Mouse (Mus musculus) C2C12 (cell line): ENCODE results near the gene Dhx57.

ENCODE experiments used
- CEBPB ChIP-seq: IDR thresholded peaks from one replicate; pipeline ENCODE4 v1.6.1; 2011; ENCODE audit warnings: low read depth, mild to moderate bottlenecking, control low read depth, moderate library complexity
- CTCF ChIP-seq: IDR thresholded peaks from one replicate; pipeline ENCODE4 v1.5.1; 2011; ENCODE audit not compliant: control insufficient read depth, insufficient read depth, insufficient read length
- FOSL1 ChIP-seq: IDR thresholded peaks from one replicate; pipeline ENCODE4 v1.8.0; 2011; ENCODE audit warnings: mild to moderate bottlenecking, low read length; ENCODE audit not compliant: poor library complexity, insufficient read depth, severe bottlenecking
- MAX ChIP-seq: IDR thresholded peaks from one replicate; pipeline ENCODE4 v1.6.1; 2011; ENCODE audit warnings: mild to moderate bottlenecking, control low read depth
- MYOD1 ChIP-seq: IDR thresholded peaks from one replicate; pipeline ENCODE4 v1.6.1; 2011; ENCODE audit warnings: low read depth; ENCODE audit not compliant: control insufficient read depth, insufficient read length
- MYOG ChIP-seq: IDR thresholded peaks from one replicate; pipeline ENCODE4 v1.6.1; 2011; ENCODE audit not compliant: control insufficient read depth, insufficient read length; ENCODE audit errors: extremely low read depth

DNA sequence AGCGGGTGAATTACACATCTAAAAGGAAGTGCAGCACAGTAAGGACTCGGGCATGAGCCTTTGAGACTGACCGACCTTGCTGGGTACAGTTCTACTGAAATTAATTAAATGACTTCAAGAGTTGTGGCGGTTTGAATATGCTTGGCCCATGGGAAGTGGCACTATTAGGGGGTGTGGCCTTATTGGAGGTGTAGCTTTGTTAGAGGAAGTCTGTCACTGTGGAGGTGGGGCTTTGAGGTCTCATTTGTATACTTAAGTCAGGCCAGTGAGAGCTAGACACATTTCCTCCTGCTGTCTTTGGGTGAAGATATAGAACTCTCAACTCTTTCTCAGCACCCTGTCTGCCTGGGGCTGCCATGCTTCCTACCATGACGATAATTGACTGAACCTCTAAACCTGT, 35.9 kb downstream of the Dhx57 start:
- TF ChIP-seq MAX, result no peak
- TF ChIP-seq CTCF, result no peak
- no peak for TF ChIP-seq MYOD1
- no peak for TF ChIP-seq FOSL1
- no peak for TF ChIP-seq CEBPB
- TF ChIP-seq MYOG, result no peak
